Mouse (Mus musculus): ENCODE results near the gene Topors. TPM values are rescaled to one million over a fixed set of nuclear protein-coding genes. Genes with fewer than 3 reads are reported as not detected.

The Topors gene
- total RNA-seq, 1 experiment: 69.3 TPM

DNA sequence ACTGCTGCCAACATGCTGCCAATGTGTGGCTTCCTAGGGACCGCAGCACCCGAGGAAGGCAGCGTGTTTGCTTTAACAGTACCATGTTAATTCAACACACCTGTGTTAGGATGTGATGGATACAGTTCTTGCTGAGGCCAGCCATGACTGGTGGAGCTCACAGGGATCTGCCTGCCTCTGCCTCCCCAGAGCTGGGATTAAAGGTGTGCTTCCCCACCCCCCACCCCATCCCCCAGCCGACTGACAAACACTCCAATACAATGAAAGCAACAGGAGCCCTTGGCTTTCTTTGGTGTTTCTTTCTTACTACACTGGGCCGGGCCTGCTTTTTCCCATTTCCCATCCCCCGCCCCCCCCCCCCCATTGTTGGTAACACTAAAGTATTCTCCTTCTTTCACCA is 35.4 kb downstream of the Topors start:
- Histone ChIP-seq H3K4me3 (ENCODE audit: insufficient read depth in 1 of 2, low read depth in 1 of 2, low read length in 2 of 2, poor library complexity in 1 of 2, severe bottlenecking in 1 of 2) (no peak overlapping the region), H3K9ac (ENCODE audit: insufficient read depth, low read depth, low read length, poor library complexity, severe bottlenecking) (no peak overlapping the region), H3K36me3 (ENCODE audit: control insufficient read depth, insufficient read depth, low read length, poor library complexity, severe bottlenecking) (no peaks in the 10 kb centered on the region; the same call in 1 of the 2 replicates), H3K9me3 (ENCODE audit: control insufficient read depth, insufficient read depth, low read depth, low read length) (no peaks in the 10 kb centered on the region), H3K4me1 (ENCODE audit: control insufficient read depth in 2 of 2, insufficient read depth in 2 of 2, low read length in 2 of 2, poor library complexity in 1 of 2) (peaks cover 4 to 17% of the 10 kb centered on the region in 2 experiments), H3K27ac (ENCODE audit: insufficient read depth, low read depth, low read length, poor library complexity, severe bottlenecking) (0 out of 2 replicates have a peak overlapping the region, but pooled peaks have one; percentile 14)
- in situ Hi-C loops (cut with MboI; ENCODE audit: low sequenced_read_pairs in 2 of 2, unreplicated experiment in 2 of 2): no loop called here
- no peak for DNase-seq (ENCODE audit: low read depth, low spot score)
- TF ChIP-seq ZNF384 (IDR thresholded peaks at IDR 0.05; ENCODE audit: low read depth, low read length) (no peak), MAFK (IDR thresholded peaks at IDR 0.05; ENCODE audit: insufficient read depth, low read depth, low read length) (no peak), ZC3H11A (IDR thresholded peaks at IDR 0.05; ENCODE audit: borderline replicate concordance, low read depth, low read length) (no peak), CHD2 (IDR thresholded peaks at IDR 0.05; ENCODE audit: low read depth, low read length) (no peak), HCFC1 (IDR thresholded peaks at IDR 0.05; ENCODE audit: borderline replicate concordance, insufficient read depth, low read length) (no peak)

DNA sequence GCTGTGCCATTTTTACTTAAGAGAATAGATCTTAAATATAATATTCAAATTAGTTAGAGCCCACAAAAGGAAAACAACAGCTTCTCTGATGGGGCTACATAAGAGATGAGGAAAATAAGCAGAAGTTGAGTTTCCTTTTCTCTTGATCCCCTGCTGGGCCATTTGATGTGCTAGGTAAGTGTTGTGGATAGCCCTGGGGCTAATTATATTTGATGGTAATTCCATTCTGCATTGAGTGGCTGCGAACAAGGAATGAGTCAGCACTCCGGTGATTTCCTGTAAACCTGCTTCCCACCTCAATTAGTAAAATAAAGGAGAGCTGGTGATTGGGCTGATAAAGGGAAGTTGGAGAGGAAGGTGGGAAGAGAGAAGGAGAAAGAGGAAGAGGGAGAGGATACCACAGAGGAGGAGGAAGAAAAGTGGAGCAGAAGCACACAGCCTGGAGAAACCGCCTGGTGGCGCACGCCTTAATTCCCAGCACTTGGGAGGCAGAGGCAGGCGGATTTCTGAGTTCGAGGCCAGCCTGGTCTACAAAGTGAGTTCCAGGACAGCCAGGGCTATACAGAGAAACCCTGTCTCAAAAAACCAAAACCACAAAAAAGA is 36.5 kb downstream of the Topors start:
- peak overlapping the region; percentile 58; the same call in 1 of the 2 replicates for H3K27ac ChIP-seq (ENCODE audit: insufficient read depth, low read depth, low read length, poor library complexity, severe bottlenecking)

DNA sequence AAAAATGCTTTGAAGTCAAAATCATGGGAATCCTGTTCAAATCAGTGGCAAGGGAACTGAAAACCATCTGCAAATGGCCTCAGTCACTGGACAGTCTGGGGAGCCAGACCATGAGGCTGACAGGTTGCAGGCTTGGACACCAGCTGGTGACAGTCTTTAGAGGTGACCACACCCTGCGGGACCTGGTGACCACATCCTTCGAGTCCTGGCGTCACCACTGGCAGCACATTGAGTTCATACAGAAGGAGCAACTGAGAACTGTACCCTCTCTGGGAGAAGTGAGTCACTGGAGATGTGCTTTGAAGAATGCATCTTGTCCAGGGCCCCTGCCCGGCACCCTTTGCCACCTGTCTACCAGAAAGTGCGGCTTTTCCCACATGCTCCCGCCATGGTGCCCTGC is 39.9 kb downstream of the Topors start:
- peaks cover 2 to 6% of the 10 kb centered on the region in 2 experiments for H3K4me1 ChIP-seq (ENCODE audit: control insufficient read depth in 2 of 2, insufficient read depth in 2 of 2, low read length in 2 of 2, poor library complexity in 1 of 2)
- H3K36me3 ChIP-seq (ENCODE audit: control insufficient read depth, insufficient read depth, low read length, poor library complexity, severe bottlenecking): no peaks in the 10 kb centered on the region; the same call in 1 of the 2 replicates
- DNase-seq (ENCODE audit: low read depth, low spot score): no peak
- H3K27ac ChIP-seq (ENCODE audit: insufficient read depth, low read depth, low read length, poor library complexity, severe bottlenecking): no peak overlapping the region
- no peak overlapping the region for H3K4me3 ChIP-seq (ENCODE audit: insufficient read depth in 1 of 2, low read depth in 1 of 2, low read length in 2 of 2, poor library complexity in 1 of 2, severe bottlenecking in 1 of 2)
- H3K9me3 ChIP-seq (ENCODE audit: control insufficient read depth, insufficient read depth, low read depth, low read length): no peaks in the 10 kb centered on the region
- H3K9ac ChIP-seq (ENCODE audit: insufficient read depth, low read depth, low read length, poor library complexity, severe bottlenecking): no peak overlapping the region
- in situ Hi-C loops (cut with MboI; ENCODE audit: low sequenced_read_pairs in 2 of 2, unreplicated experiment in 2 of 2): no loop called here
- TF ChIP-seq ZC3H11A (IDR thresholded peaks at IDR 0.05; ENCODE audit: borderline replicate concordance, low read depth, low read length) (no peak), HCFC1 (IDR thresholded peaks at IDR 0.05; ENCODE audit: borderline replicate concordance, insufficient read depth, low read length) (no peak), ZNF384 (IDR thresholded peaks at IDR 0.05; ENCODE audit: low read depth, low read length) (no peak), CHD2 (IDR thresholded peaks at IDR 0.05; ENCODE audit: low read depth, low read length) (no peak), MAFK (IDR thresholded peaks at IDR 0.05; ENCODE audit: insufficient read depth, low read depth, low read length) (no peak)

More for the DNA sequence above, 36.5 kb downstream of the Topors start:
- H3K4me3 ChIP-seq (ENCODE audit: insufficient read depth in 1 of 2, low read depth in 1 of 2, low read length in 2 of 2, poor library complexity in 1 of 2, severe bottlenecking in 1 of 2): no peak overlapping the region
- in situ Hi-C loops (cut with MboI; ENCODE audit: low sequenced_read_pairs in 2 of 2, unreplicated experiment in 2 of 2): no loop called here
- H3K4me1 ChIP-seq (ENCODE audit: control insufficient read depth in 2 of 2, insufficient read depth in 2 of 2, low read length in 2 of 2, poor library complexity in 1 of 2): peaks cover 4 to 13% of the 10 kb centered on the region in 2 experiments
- TF ChIP-seq MAFK (IDR thresholded peaks at IDR 0.05; ENCODE audit: insufficient read depth, low read depth, low read length) (peak; percentile 79), ZNF384 (IDR thresholded peaks at IDR 0.05; ENCODE audit: low read depth, low read length) (no peak)
- H3K9me3 ChIP-seq (ENCODE audit: control insufficient read depth, insufficient read depth, low read depth, low read length): no peaks in the 10 kb centered on the region
- no peaks in the 10 kb centered on the region; the same call in 1 of the 2 replicates for H3K36me3 ChIP-seq (ENCODE audit: control insufficient read depth, insufficient read depth, low read length, poor library complexity, severe bottlenecking)
- H3K9ac ChIP-seq (ENCODE audit: insufficient read depth, low read depth, low read length, poor library complexity, severe bottlenecking): no peak overlapping the region
- no peak for DNase-seq (ENCODE audit: low read depth, low spot score)

DNA sequence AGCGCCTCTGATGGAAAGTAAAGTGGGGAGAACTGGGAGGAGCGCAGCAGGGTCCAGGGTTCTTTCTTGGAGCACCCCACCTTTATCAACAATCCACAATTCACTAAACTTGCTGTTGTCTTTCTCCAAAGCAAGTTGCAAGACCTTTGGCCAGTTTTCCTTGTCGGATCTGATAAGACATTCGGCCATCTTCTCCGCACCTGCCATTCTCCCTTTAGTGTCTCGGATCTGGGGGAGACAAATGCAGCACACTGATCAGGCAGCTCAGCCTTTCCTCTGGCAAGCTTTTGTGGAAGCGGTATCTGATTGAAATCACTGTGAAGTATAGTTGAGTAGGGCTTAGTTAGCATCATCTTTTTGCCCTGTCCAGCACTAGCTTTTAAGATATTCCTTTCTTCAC is 41.8 kb downstream of the Topors start:
- peak overlapping the region; percentile 64; the same call in 1 of the 2 replicates for H3K27ac ChIP-seq (ENCODE audit: insufficient read depth, low read depth, low read length, poor library complexity, severe bottlenecking)
- 0 out of 4 replicates have a peak overlapping the region, but pooled peaks of 1 of the 2 experiments have one; percentile 12 for H3K4me3 ChIP-seq (ENCODE audit: insufficient read depth in 1 of 2, low read depth in 1 of 2, low read length in 2 of 2, poor library complexity in 1 of 2, severe bottlenecking in 1 of 2)
- no peak for DNase-seq (ENCODE audit: low read depth, low spot score)
- TF ChIP-seq ZNF384 (IDR thresholded peaks at IDR 0.05; ENCODE audit: low read depth, low read length) (no peak), ZC3H11A (IDR thresholded peaks at IDR 0.05; ENCODE audit: borderline replicate concordance, low read depth, low read length) (no peak), HCFC1 (IDR thresholded peaks at IDR 0.05; ENCODE audit: borderline replicate concordance, insufficient read depth, low read length) (no peak), CHD2 (IDR thresholded peaks at IDR 0.05; ENCODE audit: low read depth, low read length) (no peak), MAFK (IDR thresholded peaks at IDR 0.05; ENCODE audit: insufficient read depth, low read depth, low read length) (no peak)
- in situ Hi-C loops (cut with MboI; ENCODE audit: low sequenced_read_pairs in 2 of 2, unreplicated experiment in 2 of 2): no loop called here
- H3K9ac ChIP-seq (ENCODE audit: insufficient read depth, low read depth, low read length, poor library complexity, severe bottlenecking): 0 out of 2 replicates have a peak overlapping the region, but pooled peaks have one; percentile 17
- no peaks in the 10 kb centered on the region for H3K9me3 ChIP-seq (ENCODE audit: control insufficient read depth, insufficient read depth, low read depth, low read length)
- no peaks in the 10 kb centered on the region; the same call in 1 of the 2 replicates for H3K36me3 ChIP-seq (ENCODE audit: control insufficient read depth, insufficient read depth, low read length, poor library complexity, severe bottlenecking)
- H3K4me1 ChIP-seq (ENCODE audit: control insufficient read depth in 2 of 2, insufficient read depth in 2 of 2, low read length in 2 of 2, poor library complexity in 1 of 2): peaks cover 2 to 5% of the 10 kb centered on the region in 2 experiments

All from ES-E14 (cell line).